Mouse (Mus musculus) megakaryocyte, adult 5-6 weeks (primary cell): ENCODE measurements at regions not wholly inside any gene's neighbourhood (a gene's known extent, or its start where the extent isn't known, plus 50 kb on each side); places are given as distances from the start of the nearest gene placed in this dataset.
A peak's percentile ranks its signal among the peaks of the same experiment; 100 is the strongest.

ENCODE experiments used
- ATAC-seq: 2 replicates; pipeline ENCODE4 v1.8.0; 2016; ENCODE audit warnings: mild to moderate bottlenecking, inconsistent platforms; ENCODE audit not compliant: poor library complexity, severe bottlenecking

DNA sequence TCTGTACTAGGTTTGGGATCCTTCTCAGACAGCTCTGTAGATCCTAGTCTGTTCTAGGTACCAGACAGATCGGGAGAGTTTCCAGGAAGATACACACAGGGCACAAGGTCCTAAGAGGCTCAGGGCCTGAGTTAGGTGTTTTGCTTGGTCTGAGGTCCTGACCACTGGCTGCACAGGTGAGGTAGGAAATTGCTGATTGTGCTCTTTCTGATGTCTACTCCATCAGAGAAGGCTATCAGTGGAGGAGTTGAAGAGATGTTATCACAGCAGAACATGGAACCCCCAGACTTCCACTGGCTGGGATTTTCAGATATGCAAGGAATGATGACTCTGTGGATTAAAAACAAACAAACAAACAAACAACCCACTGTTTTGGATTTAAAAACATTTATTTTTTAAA is 61.1 kb downstream of the Rrm2 start:
- no peak for ATAC-seq

DNA sequence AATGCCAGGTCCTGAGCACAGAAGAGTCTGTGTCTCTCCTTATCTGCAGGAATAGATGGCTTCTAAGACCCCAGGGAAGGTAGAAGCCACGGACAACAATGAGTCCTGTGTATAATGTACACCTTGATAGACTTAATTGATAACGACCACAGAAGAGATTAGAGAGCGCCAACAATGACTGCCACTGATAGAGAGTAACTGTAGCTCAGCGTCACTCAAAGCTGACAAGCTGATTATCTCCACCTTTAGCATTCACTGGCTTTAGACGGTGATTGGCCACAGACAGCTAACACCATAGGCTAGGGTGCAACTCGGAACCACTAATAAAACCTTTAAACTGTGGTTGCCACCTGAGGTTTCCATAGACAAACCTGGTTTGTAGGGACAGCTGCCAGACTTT is 57.9 kb upstream of the Mboat2 start:
- no peak for ATAC-seq

DNA sequence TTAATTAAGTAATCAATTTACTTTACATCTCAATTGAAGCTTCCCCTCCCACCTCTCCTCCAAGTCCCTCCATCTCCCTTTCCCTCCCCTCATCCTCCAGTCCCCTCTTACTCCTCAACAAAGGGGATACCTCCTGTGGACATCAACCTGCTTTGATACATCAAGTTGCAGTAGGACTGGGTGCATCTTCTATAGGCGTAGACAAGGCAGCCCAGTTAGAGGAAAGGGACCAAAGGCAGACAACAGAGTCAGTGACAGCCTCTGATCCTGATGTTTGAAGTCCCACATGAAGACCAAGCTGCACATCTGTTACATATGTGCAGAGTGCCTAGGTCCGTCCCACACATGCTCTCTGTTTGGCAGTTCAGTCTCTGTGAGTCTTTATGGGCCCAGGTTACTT is 52.9 kb upstream of the Mboat2 start:
- ATAC-seq = no peak

DNA sequence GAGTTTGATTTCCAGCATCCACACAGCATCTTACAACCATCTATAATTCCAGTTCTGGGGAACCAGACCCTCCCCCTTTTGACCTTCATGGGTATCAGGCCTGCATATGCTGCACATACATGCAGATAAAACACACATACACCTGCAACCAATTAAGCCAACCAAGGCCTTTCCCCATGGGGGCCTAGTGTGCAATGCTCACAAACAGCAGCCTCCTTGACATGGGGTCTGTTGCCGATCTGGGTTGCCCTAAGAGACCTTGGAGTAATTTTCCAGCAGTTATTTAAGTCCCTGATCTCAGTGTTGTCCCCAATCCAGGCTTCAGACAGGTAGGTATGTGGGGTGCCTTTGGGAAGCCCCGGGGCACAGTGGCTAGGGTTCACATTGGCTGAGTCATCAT is 51.8 kb upstream of the Mboat2 start:
- no peak for ATAC-seq

DNA sequence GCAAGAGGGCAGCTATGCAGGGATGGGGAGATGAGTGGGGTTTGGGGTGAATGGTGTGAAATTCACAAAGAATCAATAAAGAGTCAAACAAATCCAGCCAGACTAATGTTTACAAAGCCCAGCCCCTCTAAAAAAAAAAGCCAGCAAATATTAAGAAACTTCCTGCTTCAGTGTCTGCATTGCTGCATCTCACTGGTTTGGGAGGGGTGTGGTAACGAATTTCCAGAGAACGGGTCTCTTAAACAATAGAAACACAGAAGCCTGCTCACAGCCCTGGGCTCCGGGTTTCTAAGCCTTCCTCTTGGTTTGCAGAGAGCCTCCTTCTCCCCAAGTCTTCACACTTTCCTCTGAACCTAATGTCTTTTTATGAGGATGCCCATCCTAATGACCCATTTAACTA is 50.1 kb upstream of the Mboat2 start:
- peak; percentile 84 for ATAC-seq
